Mouse (Mus musculus) stomach, postnatal 0 days (tissue): Measurements from ENCODE around the gene Sec24c. TPM values are rescaled to one million over a fixed set of nuclear protein-coding genes. Genes with fewer than 3 reads are reported as not detected.

Source experiments
- ATAC-seq: fragments of 200-750 bp; cut with Nextera tagmentation; 2 replicates; pipeline ENCODE4 v1.8.0; 2017; ENCODE audit not compliant: low FRiP score, low TSS enrichment
- DNase-seq: peaks from one replicate; pipeline ENCODE4 v3.0.0-alpha.2; 2016; ENCODE audit warnings: low spot score
- H3K27ac ChIP-seq: fragments of 300-500 bp; sonication (generic); replicated peaks from 2 replicates; pipeline ENCODE4 v1.5.1; 2014; ENCODE audit warnings: mild to moderate bottlenecking, control low read depth
- H3K27me3 ChIP-seq: fragments of 300-500 bp; sonication (generic); 2 replicates; pipeline ENCODE4 v1.6.1; 2014; ENCODE audit warnings: low read length; ENCODE audit not compliant: control insufficient read depth, insufficient read depth
- H3K36me3 ChIP-seq: fragments of 300-500 bp; sonication (generic); 2 replicates; pipeline ENCODE4 v1.6.1; 2014; ENCODE audit warnings: low read length, mixed read lengths; ENCODE audit not compliant: control insufficient read depth, insufficient read depth
- H3K4me1 ChIP-seq: fragments of 300-500 bp; sonication (generic); replicated peaks from 2 replicates; pipeline ENCODE4 v1.6.1; 2014; ENCODE audit warnings: antibody characterized with exemption; ENCODE audit not compliant: control insufficient read depth, insufficient read depth
- H3K4me2 ChIP-seq: fragments of 300-500 bp; sonication (generic); replicated peaks from 2 replicates; pipeline ENCODE4 v1.6.1; 2014; ENCODE audit warnings: low read depth, mild to moderate bottlenecking, control low read depth, moderate library complexity
- H3K4me3 ChIP-seq: fragments of 300-500 bp; sonication (generic); 2 replicates; pipeline ENCODE4 v1.5.1; 2014; ENCODE audit warnings: low read depth, low read length, control low read depth
- H3K9ac ChIP-seq: fragments of 300-500 bp; sonication (generic); 2 replicates; pipeline ENCODE4 v1.6.1; 2014; ENCODE audit warnings: mild to moderate bottlenecking, low read length, control low read depth, mixed read lengths
- H3K9me3 ChIP-seq: fragments of 300-500 bp; sonication (generic); 2 replicates; pipeline ENCODE4 v1.6.1; 2016; ENCODE audit warnings: low read length; ENCODE audit not compliant: control insufficient read depth
- CTCF ChIP-seq: IDR thresholded peaks from 2 replicates; pipeline ENCODE4 v1.5.1; 2016; ENCODE audit warnings: antibody characterized with exemption, low read depth, mild to moderate bottlenecking, moderate library complexity
- EP300 ChIP-seq: optimal IDR thresholded peaks from 2 replicates; pipeline ENCODE3; 2016; ENCODE audit warnings: antibody characterized with exemption
- WGBS: fragments of 180-500 bp; shearing (Covaris S2); extraction: QIAGEN DNeasy Blood & Tissue Kit; methylation state at CpG from one replicate; pipeline ENCODE4 v1.1.7; 2014; 5-methylcytosine and 5-hydroxymethylcytosine counted together
- polyA plus RNA-seq: library from polyadenylated mRNA; unstranded; fragments of >200 nt; fragmentation: Nextera tagmentation; extraction: Ambion mirVana; gene quantifications from 2 replicates; pipeline ENCODE4 v1.2.1, GENCODE M21; 2015

Sec24c gene
- polyA plus RNA-seq, 1 experiment from 2014 or later = 41.4 TPM

DNA sequence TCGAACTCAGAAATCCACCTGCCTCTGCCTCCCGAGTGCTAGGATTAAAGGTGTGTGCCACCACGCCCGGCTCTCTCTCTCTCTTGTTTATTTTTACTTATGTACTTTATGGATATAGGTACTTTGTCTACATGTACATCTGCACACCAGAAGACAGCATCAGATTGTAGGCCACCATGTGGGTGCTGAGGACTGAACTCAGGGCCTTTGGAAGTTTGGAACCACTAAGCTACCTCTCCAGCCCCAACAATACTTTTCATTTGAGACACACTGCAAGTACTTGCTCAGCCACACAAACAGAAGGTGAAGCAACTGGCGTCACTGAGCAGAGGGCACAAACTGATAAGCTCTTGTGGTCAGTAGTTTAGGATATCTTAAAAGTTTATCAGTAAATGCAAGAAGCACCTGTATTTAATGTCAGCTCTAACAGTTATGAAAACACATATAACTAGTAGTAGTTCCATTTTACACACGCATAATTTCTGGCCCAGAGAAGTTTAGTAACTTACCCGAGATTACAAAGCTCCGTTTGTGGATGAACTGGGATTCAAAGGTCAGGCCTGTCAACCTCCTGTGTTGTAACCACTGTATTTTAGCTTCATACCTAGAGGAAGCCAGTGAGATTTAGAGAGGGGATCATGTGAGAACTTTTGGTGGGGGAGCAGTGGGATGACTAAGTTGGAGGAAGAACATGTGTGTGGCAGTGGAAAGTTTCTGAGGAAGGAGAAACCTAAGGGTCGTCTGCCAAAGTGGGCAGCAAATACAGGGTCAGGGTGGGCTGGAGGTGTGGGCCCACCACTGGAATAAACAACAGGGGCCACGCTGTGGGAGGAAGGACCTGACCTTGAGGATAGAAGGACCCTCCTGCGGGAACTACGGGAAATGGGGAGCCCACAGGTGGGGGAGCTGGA is 59.2 kb downstream of the Sec24c start:
- Histone ChIP-seq H3K36me3 (peaks cover 17% of the 10 kb centered on the region), H3K4me3 (peak overlapping the region; percentile 89), H3K27me3 (no peaks in the 10 kb centered on the region), H3K27ac (peak overlapping the region; percentile 94), H3K9ac (peak overlapping the region; percentile 96), H3K4me2 (peak overlapping the region; percentile 96), H3K4me1 (peaks cover 3% of the 10 kb centered on the region; the same call in 1 of the 2 replicates), H3K9me3 (no peaks in the 10 kb centered on the region)
- TF ChIP-seq EP300 = no peak
- no peak for TF ChIP-seq CTCF
- no peak for DNase-seq
- WGBS = 32% methylated on average over 12 of the region's 12 CpGs
- ATAC-seq = no peak

DNA sequence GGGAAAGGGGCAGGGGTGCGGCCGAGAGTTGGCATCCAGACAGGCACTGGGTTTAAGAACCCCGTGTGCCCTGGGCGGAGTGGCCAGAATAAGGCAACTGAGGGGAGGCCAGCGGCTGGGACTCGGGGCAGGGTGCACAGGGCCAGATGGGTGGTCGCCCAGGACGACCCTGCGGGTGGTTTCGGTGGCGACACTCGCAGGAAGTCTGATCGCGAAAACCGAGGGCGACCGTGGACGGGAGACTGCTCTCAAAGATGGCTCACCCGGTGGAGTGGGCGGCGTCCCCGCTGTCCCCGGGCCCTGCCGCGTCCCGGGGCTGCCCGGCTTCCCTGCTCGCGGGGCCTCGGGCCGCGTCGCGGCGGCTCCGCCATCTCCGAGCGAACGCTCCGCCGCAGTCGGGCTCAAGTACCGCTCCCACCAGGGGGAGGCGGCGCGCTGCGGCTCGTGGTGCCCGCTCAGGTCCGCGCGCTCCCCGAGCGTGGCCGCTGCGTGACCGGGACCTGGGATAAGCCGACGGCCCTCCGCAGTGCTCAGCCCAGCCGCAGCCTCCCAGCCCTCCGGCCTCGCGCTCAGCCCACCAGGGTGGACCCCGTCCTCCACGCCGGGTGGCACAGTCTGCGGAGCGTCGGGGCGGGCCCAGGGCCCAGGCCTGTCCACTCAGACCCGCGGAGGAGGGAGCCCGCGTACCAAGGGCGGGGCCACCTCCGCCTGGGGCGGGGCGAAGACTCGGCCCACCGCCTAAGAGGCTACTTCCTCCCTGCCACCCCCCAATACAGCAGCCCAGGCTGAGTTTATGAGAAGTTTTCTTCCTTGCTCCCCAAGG is 60.1 kb downstream of the Sec24c start, which contains the start of gene Ndst2:
TSS of gene Ndst2 (minus strand) at position 611 of the 823 bp plus-strand sequence.
- H3K4me3 ChIP-seq = peak within 1 kb of the TSS; percentile 89
- H3K9ac ChIP-seq = peak within 1 kb of the TSS; percentile 96
- no peaks in the 10 kb centered on the region for H3K9me3 ChIP-seq
- WGBS = under 1% methylated on average over 57 of the region's 81 CpGs
- H3K4me2 ChIP-seq = peak within 1 kb of the TSS; percentile 96
- H3K27ac ChIP-seq = peak within 1 kb of the TSS; percentile 94
- peak; percentile 36; the same call in 1 of the 2 replicates for TF ChIP-seq CTCF
- no peak for TF ChIP-seq EP300
- ATAC-seq = peak; percentile 97
- H3K36me3 ChIP-seq = peaks cover 9% of the 10 kb centered on the region
- H3K27me3 ChIP-seq = no peaks in the 10 kb centered on the region
- peak; percentile 93 for DNase-seq
- H3K4me1 ChIP-seq = peaks cover 3% of the 10 kb centered on the region; the same call in 1 of the 2 replicates

DNA sequence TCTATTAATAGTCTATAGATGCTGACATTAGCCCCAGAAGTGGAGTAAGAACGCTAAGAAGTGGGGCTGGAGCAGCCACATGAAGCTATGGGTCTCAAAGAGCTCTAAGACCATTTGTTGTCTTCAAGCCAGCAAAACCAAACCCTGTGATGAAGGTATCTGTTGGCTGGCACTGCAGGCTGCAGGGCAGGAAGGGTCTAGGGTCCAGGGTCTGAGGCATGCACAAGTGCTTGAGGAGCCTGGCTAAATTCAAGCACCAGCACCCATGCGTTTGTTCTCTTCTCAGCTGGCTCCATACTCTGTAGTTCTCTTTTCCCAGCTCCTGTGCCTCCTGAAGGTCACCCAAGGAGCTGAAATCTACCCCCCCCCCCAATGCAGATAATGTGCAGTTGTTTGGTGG is 60.9 kb downstream of the Sec24c start:
- Histone ChIP-seq H3K4me3 (no peak overlapping the region), H3K9me3 (no peaks in the 10 kb centered on the region), H3K27me3 (no peaks in the 10 kb centered on the region), H3K9ac (no peak overlapping the region; the same call in 1 of the 2 replicates), H3K27ac (peak overlapping the region; percentile 65), H3K4me1 (peaks cover 3% of the 10 kb centered on the region; the same call in 1 of the 2 replicates), H3K4me2 (no peak overlapping the region), H3K36me3 (peaks cover 5% of the 10 kb centered on the region)
- 42% methylated on average over 2 of the region's 2 CpGs for WGBS
- DNase-seq (no peak), ATAC-seq (no peak)
- TF ChIP-seq EP300 = no peak
- TF ChIP-seq CTCF = no peak

DNA sequence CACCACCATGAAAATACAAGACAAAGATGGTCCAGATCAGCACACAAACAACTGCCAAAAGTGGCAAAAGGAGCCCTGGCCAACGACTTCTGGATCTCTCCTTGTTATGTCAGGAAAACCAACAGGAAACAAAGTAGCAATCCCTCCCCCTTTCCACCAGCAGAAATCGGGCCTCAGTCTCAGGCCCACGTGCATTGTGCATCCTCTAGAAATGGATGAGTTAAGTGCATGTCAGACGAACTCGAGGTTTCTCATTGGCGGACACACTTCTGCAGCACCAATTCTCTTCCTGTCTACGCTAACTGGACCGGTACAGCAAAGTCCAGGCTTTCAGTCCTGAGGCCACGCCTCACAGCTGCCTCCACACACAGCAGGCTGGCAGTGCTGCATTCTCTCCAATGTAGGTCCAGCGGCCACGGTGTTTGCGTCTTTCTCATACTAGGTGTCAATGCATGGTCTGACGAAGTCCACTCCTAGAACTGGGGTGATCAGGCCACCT is 61.8 kb downstream of the Sec24c start:
- 0 out of 2 replicates have a peak overlapping the region, but pooled peaks have one; percentile 65 for H3K27ac ChIP-seq
- no peak overlapping the region for H3K4me2 ChIP-seq
- peak overlapping the region; percentile 2; the same call in 1 of the 2 replicates for H3K9ac ChIP-seq
- no peaks in the 10 kb centered on the region for H3K27me3 ChIP-seq
- TF ChIP-seq CTCF (no peak), EP300 (no peak)
- H3K9me3 ChIP-seq = no peaks in the 10 kb centered on the region
- peaks cover 6% of the 10 kb centered on the region; the same call in 1 of the 2 replicates for H3K36me3 ChIP-seq
- DNase-seq (no peak), ATAC-seq (no peak)
- no peak overlapping the region for H3K4me3 ChIP-seq
- 72% methylated on average over 13 of the region's 13 CpGs for WGBS
- H3K4me1 ChIP-seq = peaks cover 3% of the 10 kb centered on the region; the same call in 1 of the 2 replicates

DNA sequence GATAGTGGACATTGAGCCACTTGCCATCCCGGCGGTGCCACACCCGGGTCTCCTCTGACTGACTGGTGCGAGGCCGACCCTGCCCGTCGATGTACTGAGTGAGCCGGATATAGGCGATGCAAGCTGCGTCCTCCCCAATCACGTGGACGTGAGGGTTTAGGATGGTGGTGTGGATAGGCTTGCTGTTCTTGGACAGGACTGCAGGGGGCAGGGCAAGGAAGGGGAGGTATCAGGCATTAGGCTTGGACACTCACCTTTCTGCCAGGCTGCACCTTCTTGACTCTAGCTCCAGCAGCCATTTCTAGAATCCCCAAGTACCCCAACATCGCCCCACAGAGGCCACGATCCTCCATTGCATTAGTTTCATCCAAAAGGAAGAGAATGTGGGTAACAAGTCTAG is 63.2 kb downstream of the Sec24c start:
- Histone ChIP-seq H3K9ac (no peak overlapping the region), H3K27ac (no peak overlapping the region), H3K36me3 (peaks cover 6% of the 10 kb centered on the region; the same call in 1 of the 2 replicates), H3K4me1 (peaks cover 3% of the 10 kb centered on the region; the same call in 1 of the 2 replicates), H3K4me3 (no peak overlapping the region), H3K4me2 (no peak overlapping the region), H3K27me3 (no peaks in the 10 kb centered on the region), H3K9me3 (no peaks in the 10 kb centered on the region)
- ATAC-seq (peak; percentile 71), DNase-seq (peak; percentile 89)
- 27% methylated on average over 14 of the region's 14 CpGs for WGBS
- peak; percentile 82 for TF ChIP-seq CTCF
- no peak for TF ChIP-seq EP300
